Mouse (Mus musculus): Measurements from ENCODE around the gene Wdr78. TPM values are rescaled to one million over a fixed set of nuclear protein-coding genes. Genes with fewer than 3 reads are reported as not detected.

Gene Wdr78
- polyA plus RNA-seq, 2 experiments, result 3.4 to 7.0 TPM

- no peak for TF ChIP-seq POLR2A (IDR thresholded peaks at IDR 0.05; ENCODE audit: borderline replicate concordance, extremely low read depth, insufficient read depth, insufficient read length)
- Histone ChIP-seq H3K4me1 (ENCODE audit: control insufficient read depth, insufficient read depth, low read length) (no peaks in the 10 kb centered on the region), H3K9me3 (ENCODE audit: control insufficient read depth, low read length) (no peaks in the 10 kb centered on the region), H3K27me3 (ENCODE audit: control insufficient read depth, insufficient read depth, low read length) (no peaks in the 10 kb centered on the region), H3K36me3 (ENCODE audit: control insufficient read depth, insufficient read depth, low read length) (no peaks in the 10 kb centered on the region), H3K4me3 (replicated peaks; ENCODE audit: low read length) (no peak overlapping the region), H3K9ac (ENCODE audit: low read depth, low read length, severe bottlenecking) (no peak overlapping the region), H3K27ac (replicated peaks; ENCODE audit: low read depth, low read length) (no peak overlapping the region), H3K4me2 (replicated peaks; ENCODE audit: low read depth, low read length, severe bottlenecking) (no peak overlapping the region)
- 75% methylated on average over 5 of the region's 5 CpGs for WGBS
- DNase-seq (ENCODE audit: low spot score) (no peak), ATAC-seq (ENCODE audit: low FRiP score, low read depth) (no peak)
Observed at GRCm38 (mm10) chr4:103064976-103065375, 49.4 kb downstream of the Wdr78 start.

- ATAC-seq (ENCODE audit: low FRiP score, low read depth), result no peak
- Histone ChIP-seq H3K4me3 (replicated peaks; ENCODE audit: low read length) (no peak overlapping the region), H3K27me3 (ENCODE audit: control insufficient read depth, insufficient read depth, low read length) (no peaks in the 10 kb centered on the region), H3K9me3 (ENCODE audit: control insufficient read depth, low read length) (no peaks in the 10 kb centered on the region), H3K4me2 (replicated peaks; ENCODE audit: low read depth, low read length, severe bottlenecking) (no peak overlapping the region), H3K27ac (replicated peaks; ENCODE audit: low read depth, low read length) (no peak overlapping the region), H3K9ac (ENCODE audit: low read depth, low read length, severe bottlenecking) (no peak overlapping the region), H3K4me1 (ENCODE audit: control insufficient read depth, insufficient read depth, low read length) (no peaks in the 10 kb centered on the region), H3K36me3 (ENCODE audit: control insufficient read depth, insufficient read depth, low read length) (no peaks in the 10 kb centered on the region)
- 59% methylated on average over 2 of the region's 2 CpGs for WGBS
- no peak for DNase-seq (ENCODE audit: low spot score)
- no peak for TF ChIP-seq POLR2A (IDR thresholded peaks at IDR 0.05; ENCODE audit: borderline replicate concordance, extremely low read depth, insufficient read depth, insufficient read length)
Observed at GRCm38 (mm10) chr4:103064421-103064820, 49.9 kb downstream of the Wdr78 start.

- no peak overlapping the region for H3K4me2 ChIP-seq (replicated peaks; ENCODE audit: low read depth, low read length, severe bottlenecking)
- 90% methylated on average over 5 of the region's 5 CpGs for WGBS
Observed at GRCm38 (mm10) chr4:103056909-103057308, 57.4 kb downstream of the Wdr78 start.

GRCm38 (mm10) chr4:103048046-103048445, 66.3 kb downstream of the Wdr78 start:
- H3K4me3 ChIP-seq (replicated peaks; ENCODE audit: low read length), result no peak overlapping the region
- no peak overlapping the region for H3K27ac ChIP-seq (replicated peaks; ENCODE audit: low read depth, low read length)
- TF ChIP-seq POLR2A (IDR thresholded peaks at IDR 0.05; ENCODE audit: borderline replicate concordance, extremely low read depth, insufficient read depth, insufficient read length), result no peak
- no peaks in the 10 kb centered on the region for H3K4me1 ChIP-seq (ENCODE audit: control insufficient read depth, insufficient read depth, low read length)
- no peaks in the 10 kb centered on the region for H3K9me3 ChIP-seq (ENCODE audit: control insufficient read depth, low read length)
- H3K27me3 ChIP-seq (ENCODE audit: control insufficient read depth, insufficient read depth, low read length), result no peaks in the 10 kb centered on the region
- H3K9ac ChIP-seq (ENCODE audit: low read depth, low read length, severe bottlenecking), result no peak overlapping the region
- DNase-seq (ENCODE audit: low spot score) (no peak), ATAC-seq (ENCODE audit: low FRiP score, low read depth) (no peak)
- WGBS, result 72% methylated on average over 11 of the region's 11 CpGs
- no peaks in the 10 kb centered on the region for H3K36me3 ChIP-seq (ENCODE audit: control insufficient read depth, insufficient read depth, low read length)
- no peak overlapping the region for H3K4me2 ChIP-seq (replicated peaks; ENCODE audit: low read depth, low read length, severe bottlenecking)

More at GRCm38 (mm10) chr4:103056909-103057308, 57.4 kb downstream of the Wdr78 start:
- no peak for TF ChIP-seq POLR2A (IDR thresholded peaks at IDR 0.05; ENCODE audit: borderline replicate concordance, extremely low read depth, insufficient read depth, insufficient read length)
- Histone ChIP-seq H3K27me3 (ENCODE audit: control insufficient read depth, insufficient read depth, low read length) (no peaks in the 10 kb centered on the region), H3K4me3 (replicated peaks; ENCODE audit: low read length) (no peak overlapping the region), H3K36me3 (ENCODE audit: control insufficient read depth, insufficient read depth, low read length) (no peaks in the 10 kb centered on the region), H3K4me1 (ENCODE audit: control insufficient read depth, insufficient read depth, low read length) (no peaks in the 10 kb centered on the region), H3K9ac (ENCODE audit: low read depth, low read length, severe bottlenecking) (no peak overlapping the region), H3K27ac (replicated peaks; ENCODE audit: low read depth, low read length) (no peak overlapping the region), H3K9me3 (ENCODE audit: control insufficient read depth, low read length) (no peaks in the 10 kb centered on the region)
- DNase-seq (ENCODE audit: low spot score) (no peak), ATAC-seq (ENCODE audit: low FRiP score, low read depth) (no peak)

GRCm38 (mm10) chr4:103042997-103043396, 71.4 kb downstream of the Wdr78 start:
- Histone ChIP-seq H3K9me3 (ENCODE audit: control insufficient read depth, low read length) (no peaks in the 10 kb centered on the region), H3K4me3 (replicated peaks; ENCODE audit: low read length) (no peak overlapping the region), H3K9ac (ENCODE audit: low read depth, low read length, severe bottlenecking) (no peak overlapping the region), H3K27me3 (ENCODE audit: control insufficient read depth, insufficient read depth, low read length) (no peaks in the 10 kb centered on the region), H3K27ac (replicated peaks; ENCODE audit: low read depth, low read length) (no peak overlapping the region), H3K36me3 (ENCODE audit: control insufficient read depth, insufficient read depth, low read length) (no peaks in the 10 kb centered on the region), H3K4me1 (ENCODE audit: control insufficient read depth, insufficient read depth, low read length) (peaks cover 8% of the 10 kb centered on the region), H3K4me2 (replicated peaks; ENCODE audit: low read depth, low read length, severe bottlenecking) (no peak overlapping the region)
- WGBS, result 90% methylated on average over 11 of the region's 11 CpGs
- ATAC-seq (ENCODE audit: low FRiP score, low read depth), result no peak
- TF ChIP-seq POLR2A (IDR thresholded peaks at IDR 0.05; ENCODE audit: borderline replicate concordance, extremely low read depth, insufficient read depth, insufficient read length), result no peak
- DNase-seq (ENCODE audit: low spot score), result no peak

GRCm38 (mm10) chr4:103039838-103040191, 74.5 kb downstream of the Wdr78 start:
- H3K4me1 ChIP-seq (ENCODE audit: control insufficient read depth, insufficient read depth, low read length), result peaks cover 11% of the 10 kb centered on the region
- H3K9ac ChIP-seq (ENCODE audit: low read depth, low read length, severe bottlenecking), result no peak overlapping the region
- no peak overlapping the region for H3K4me2 ChIP-seq (replicated peaks; ENCODE audit: low read depth, low read length, severe bottlenecking)
- H3K9me3 ChIP-seq (ENCODE audit: control insufficient read depth, low read length), result no peaks in the 10 kb centered on the region
- H3K27me3 ChIP-seq (ENCODE audit: control insufficient read depth, insufficient read depth, low read length), result no peaks in the 10 kb centered on the region
- ATAC-seq (ENCODE audit: low FRiP score, low read depth), result no peak
- no peaks in the 10 kb centered on the region for H3K36me3 ChIP-seq (ENCODE audit: control insufficient read depth, insufficient read depth, low read length)
- no peak overlapping the region for H3K4me3 ChIP-seq (replicated peaks; ENCODE audit: low read length)
- WGBS, result 6% methylated on average over 5 of the region's 5 CpGs
- no peak for TF ChIP-seq POLR2A (IDR thresholded peaks at IDR 0.05; ENCODE audit: borderline replicate concordance, extremely low read depth, insufficient read depth, insufficient read length)
- peak; percentile 9 for DNase-seq (ENCODE audit: low spot score)
- H3K27ac ChIP-seq (replicated peaks; ENCODE audit: low read depth, low read length), result no peak overlapping the region

All from limb, embryonic 14.5 days (tissue).